Mouse (Mus musculus): Measurements from ENCODE around the gene Fxr1. TPM values are rescaled to one million over a fixed set of nuclear protein-coding genes. Genes with fewer than 3 reads are reported as not detected.

Gene Fxr1
- polyA plus RNA-seq, 1 experiment, result 491 TPM

- H3K9ac ChIP-seq (ENCODE audit: low read depth, poor library complexity, severe bottlenecking), result no peak overlapping the region
- TF ChIP-seq EP300 (IDR thresholded peaks at IDR 0.05; ENCODE audit: insufficient read depth, low read depth, low read length) (no peak), POLR2A (IDR thresholded peaks at IDR 0.05; ENCODE audit: insufficient read depth, low read length) (no peak), CTCF (IDR thresholded peaks at IDR 0.05; ENCODE audit: low read depth, low read length) (no peak)
- H3K27me3 ChIP-seq (ENCODE audit: control insufficient read depth, insufficient read depth, low read length, poor library complexity, severe bottlenecking), result no peaks in the 10 kb centered on the region
- no peak overlapping the region for H3K27ac ChIP-seq (ENCODE audit: insufficient read depth, low read length)
- H3K4me3 ChIP-seq (ENCODE audit: low read depth, low read length), result no peak overlapping the region
- H3K4me1 ChIP-seq (ENCODE audit: control insufficient read depth, insufficient read depth, low read length), result no peaks in the 10 kb centered on the region
- H3K36me3 ChIP-seq (ENCODE audit: control insufficient read depth, insufficient read depth, low read length, poor library complexity, severe bottlenecking), result no peaks in the 10 kb centered on the region
- no peaks in the 10 kb centered on the region for H3K9me3 ChIP-seq (replicated peaks; ENCODE audit: control insufficient read depth, insufficient read depth, low read length, poor library complexity, severe bottlenecking)
Measured at GRCm38 (mm10) chr3:34103902-34104672, 84.3 kb downstream of the Fxr1 start.

GRCm38 (mm10) chr3:34106421-34106820 lies 86.7 kb downstream of the Fxr1 start:
- TF ChIP-seq CTCF (IDR thresholded peaks at IDR 0.05; ENCODE audit: low read depth, low read length) (no peak), EP300 (IDR thresholded peaks at IDR 0.05; ENCODE audit: insufficient read depth, low read depth, low read length) (no peak), POLR2A (IDR thresholded peaks at IDR 0.05; ENCODE audit: insufficient read depth, low read length) (no peak)
- no peaks in the 10 kb centered on the region for H3K4me1 ChIP-seq (ENCODE audit: control insufficient read depth, insufficient read depth, low read length)
- no peaks in the 10 kb centered on the region for H3K27me3 ChIP-seq (ENCODE audit: control insufficient read depth, insufficient read depth, low read length, poor library complexity, severe bottlenecking)
- H3K4me3 ChIP-seq (ENCODE audit: low read depth, low read length), result no peak overlapping the region
- H3K36me3 ChIP-seq (ENCODE audit: control insufficient read depth, insufficient read depth, low read length, poor library complexity, severe bottlenecking), result no peaks in the 10 kb centered on the region
- no peaks in the 10 kb centered on the region for H3K9me3 ChIP-seq (replicated peaks; ENCODE audit: control insufficient read depth, insufficient read depth, low read length, poor library complexity, severe bottlenecking)
- H3K9ac ChIP-seq (ENCODE audit: low read depth, poor library complexity, severe bottlenecking), result no peak overlapping the region
- H3K27ac ChIP-seq (ENCODE audit: insufficient read depth, low read length), result no peak overlapping the region

- Histone ChIP-seq H3K36me3 (ENCODE audit: control insufficient read depth, insufficient read depth, low read length, poor library complexity, severe bottlenecking) (no peaks in the 10 kb centered on the region), H3K27me3 (ENCODE audit: control insufficient read depth, insufficient read depth, low read length, poor library complexity, severe bottlenecking) (no peaks in the 10 kb centered on the region), H3K9me3 (replicated peaks; ENCODE audit: control insufficient read depth, insufficient read depth, low read length, poor library complexity, severe bottlenecking) (no peaks in the 10 kb centered on the region), H3K4me3 (ENCODE audit: low read depth, low read length) (no peak overlapping the region), H3K9ac (ENCODE audit: low read depth, poor library complexity, severe bottlenecking) (no peak overlapping the region), H3K4me1 (ENCODE audit: control insufficient read depth, insufficient read depth, low read length) (no peaks in the 10 kb centered on the region), H3K27ac (ENCODE audit: insufficient read depth, low read length) (no peak overlapping the region)
- TF ChIP-seq EP300 (IDR thresholded peaks at IDR 0.05; ENCODE audit: insufficient read depth, low read depth, low read length), result no peak
- TF ChIP-seq CTCF (IDR thresholded peaks at IDR 0.05; ENCODE audit: low read depth, low read length), result no peak
Measured at GRCm38 (mm10) chr3:34107631-34108030, 87.9 kb downstream of the Fxr1 start.

- H3K9me3 ChIP-seq (replicated peaks; ENCODE audit: control insufficient read depth, insufficient read depth, low read length, poor library complexity, severe bottlenecking), result no peaks in the 10 kb centered on the region
- H3K36me3 ChIP-seq (ENCODE audit: control insufficient read depth, insufficient read depth, low read length, poor library complexity, severe bottlenecking), result no peaks in the 10 kb centered on the region
- no peak overlapping the region for H3K9ac ChIP-seq (ENCODE audit: low read depth, poor library complexity, severe bottlenecking)
- TF ChIP-seq EP300 (IDR thresholded peaks at IDR 0.05; ENCODE audit: insufficient read depth, low read depth, low read length) (no peak), POLR2A (IDR thresholded peaks at IDR 0.05; ENCODE audit: insufficient read depth, low read length) (no peak), CTCF (IDR thresholded peaks at IDR 0.05; ENCODE audit: low read depth, low read length) (no peak)
- H3K27me3 ChIP-seq (ENCODE audit: control insufficient read depth, insufficient read depth, low read length, poor library complexity, severe bottlenecking), result no peaks in the 10 kb centered on the region
- no peak overlapping the region for H3K4me3 ChIP-seq (ENCODE audit: low read depth, low read length)
- no peaks in the 10 kb centered on the region for H3K4me1 ChIP-seq (ENCODE audit: control insufficient read depth, insufficient read depth, low read length)
- no peak overlapping the region for H3K27ac ChIP-seq (ENCODE audit: insufficient read depth, low read length)
Measured at GRCm38 (mm10) chr3:34111941-34112685, 92.4 kb downstream of the Fxr1 start.

- Histone ChIP-seq H3K4me1 (ENCODE audit: control insufficient read depth, insufficient read depth, low read length) (no peaks in the 10 kb centered on the region), H3K4me3 (ENCODE audit: low read depth, low read length) (no peak overlapping the region), H3K36me3 (ENCODE audit: control insufficient read depth, insufficient read depth, low read length, poor library complexity, severe bottlenecking) (no peaks in the 10 kb centered on the region), H3K27ac (ENCODE audit: insufficient read depth, low read length) (no peak overlapping the region), H3K9me3 (replicated peaks; ENCODE audit: control insufficient read depth, insufficient read depth, low read length, poor library complexity, severe bottlenecking) (no peaks in the 10 kb centered on the region), H3K9ac (ENCODE audit: low read depth, poor library complexity, severe bottlenecking) (no peak overlapping the region), H3K27me3 (ENCODE audit: control insufficient read depth, insufficient read depth, low read length, poor library complexity, severe bottlenecking) (no peaks in the 10 kb centered on the region)
- TF ChIP-seq CTCF (IDR thresholded peaks at IDR 0.05; ENCODE audit: low read depth, low read length), result no peak
Measured at GRCm38 (mm10) chr3:34115806-34116205, 96.1 kb downstream of the Fxr1 start.

- TF ChIP-seq POLR2A (IDR thresholded peaks at IDR 0.05; ENCODE audit: insufficient read depth, low read length), result no peak
- no peak for TF ChIP-seq CTCF (IDR thresholded peaks at IDR 0.05; ENCODE audit: low read depth, low read length)
- no peak for TF ChIP-seq EP300 (IDR thresholded peaks at IDR 0.05; ENCODE audit: insufficient read depth, low read depth, low read length)
- H3K27me3 ChIP-seq (ENCODE audit: control insufficient read depth, insufficient read depth, low read length, poor library complexity, severe bottlenecking), result no peaks in the 10 kb centered on the region
- H3K36me3 ChIP-seq (ENCODE audit: control insufficient read depth, insufficient read depth, low read length, poor library complexity, severe bottlenecking), result no peaks in the 10 kb centered on the region
- no peak overlapping the region for H3K9ac ChIP-seq (ENCODE audit: low read depth, poor library complexity, severe bottlenecking)
- no peaks in the 10 kb centered on the region for H3K9me3 ChIP-seq (replicated peaks; ENCODE audit: control insufficient read depth, insufficient read depth, low read length, poor library complexity, severe bottlenecking)
- H3K4me3 ChIP-seq (ENCODE audit: low read depth, low read length), result no peak overlapping the region
- no peak overlapping the region for H3K27ac ChIP-seq (ENCODE audit: insufficient read depth, low read length)
- no peaks in the 10 kb centered on the region for H3K4me1 ChIP-seq (ENCODE audit: control insufficient read depth, insufficient read depth, low read length)
Measured at GRCm38 (mm10) chr3:34119869-34120268, 100.1 kb downstream of the Fxr1 start.

Other genes starting within 250 kb of the Fxr1 start
- 46.6 and 53.0 TPM in 2 replicates for gene Ttc14, start 220.1 kb upstream of the Fxr1 start, polyA plus RNA-seq (2011; ENCODE audit: insufficient read depth, insufficient read length, low read depth, missing spikeins)
- 3.4 and 5.1 TPM in 2 replicates for gene Ccdc39, start 175.6 kb upstream of the Fxr1 start, polyA plus RNA-seq (2011; ENCODE audit: insufficient read depth, insufficient read length, low read depth, missing spikeins)
- gene Dnajc19, start 61.4 kb downstream of the Fxr1 start, polyA plus RNA-seq (2011; ENCODE audit: insufficient read depth, insufficient read length, low read depth, missing spikeins), result 97.9 and 110 TPM in 2 replicates